Comparison of ENCODE assay signal across 18 mouse cellular contexts in the genomic region with DNA sequence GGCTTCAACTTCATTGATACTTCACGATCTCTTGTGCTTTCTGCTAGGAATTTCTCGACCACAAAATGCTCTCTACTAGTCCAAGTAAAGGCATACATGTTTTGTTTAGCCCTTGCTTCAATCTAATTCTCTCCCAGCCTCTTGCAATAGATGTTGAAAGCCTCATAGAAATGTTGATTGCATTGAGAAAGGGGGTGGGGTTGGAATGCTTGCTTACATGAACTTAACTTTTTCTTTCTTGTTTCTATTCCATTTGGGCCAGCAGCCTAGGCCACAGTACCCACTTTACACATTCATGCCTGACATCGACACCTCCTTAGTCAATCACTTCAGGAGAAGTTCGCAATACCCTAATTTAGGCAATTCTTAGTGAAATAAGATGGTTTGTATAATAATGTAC.
DNase-seq lines count a peak whose midpoint lies in the region; ATAC-seq lines count a peak whose summit lies in the region.
"Had no signal": no experiment of that assay in that cellular context is flagged by ENCODE, and none has a peak within 500 bp of the region (broad histone marks: within the 10 kb centered on the region; RNA-seq: fewer than 3 reads in every experiment).

No protein-coding gene starts in this region.

- no peak overlapping the region for H3K4me2 ChIP-seq in midbrain, embryonic 11.5 days
- H3K4me2 ChIP-seq in midbrain, embryonic 15.5 days: no peak overlapping the region
- H3K4me2 ChIP-seq: embryonic facial prominence, embryonic 12.5 days; forebrain, embryonic 13.5 days; forebrain, embryonic 15.5 days had no signal

- 86% methylated on average over 4 of the region's 4 CpGs for WGBS in midbrain, embryonic 11.5 days
- 91% methylated on average over 4 of the region's 4 CpGs for WGBS in midbrain, embryonic 15.5 days

- peak; percentile 44 for DNase-seq in midbrain, embryonic 11.5 days (ENCODE audit: low spot score, missing footprints)
- peak; percentile 82 for DNase-seq in R1 (ENCODE audit: low read depth, low spot score)
- DNase-seq in gastrocnemius, postnatal 36 days: no peak
- DNase-seq: adrenal gland, adult 8-10 months; adrenal gland, postnatal 14 days; adrenal gland, postnatal 36 days; cerebellum, adult 11-12 months; cerebellum, adult 2 months; cerebellum, adult 9-10 months; cerebellum, postnatal 10 days; cerebellum, postnatal 25 days; forebrain, postnatal 0 days had no signal

- no peaks in the 10 kb centered on the region for H3K4me1 ChIP-seq in midbrain, embryonic 11.5 days (ENCODE audit: control insufficient read depth, insufficient read depth, low read length)
- no peaks in the 10 kb centered on the region for H3K4me1 ChIP-seq in midbrain, embryonic 15.5 days
- H3K4me1 ChIP-seq: embryonic facial prominence, embryonic 10.5 days; embryonic facial prominence, embryonic 12.5 days; forebrain, embryonic 13.5 days; forebrain, embryonic 15.5 days had no signal

- no peaks in the 10 kb centered on the region for H3K9me3 ChIP-seq in midbrain, embryonic 11.5 days (ENCODE audit: control insufficient read depth, low read length)
- H3K9me3 ChIP-seq in midbrain, embryonic 15.5 days: no peaks in the 10 kb centered on the region
- H3K9me3 ChIP-seq: embryonic facial prominence, embryonic 10.5 days; embryonic facial prominence, embryonic 12.5 days; forebrain, embryonic 13.5 days; forebrain, embryonic 15.5 days had no signal

- H3K27me3 ChIP-seq in midbrain, embryonic 11.5 days (ENCODE audit: control insufficient read depth, insufficient read depth, low read length): no peaks in the 10 kb centered on the region
- no peaks in the 10 kb centered on the region for H3K27me3 ChIP-seq in midbrain, embryonic 15.5 days (replicated peaks)
- H3K27me3 ChIP-seq: embryonic facial prominence, embryonic 12.5 days; forebrain, embryonic 13.5 days; forebrain, embryonic 15.5 days had no signal

- no peak for ATAC-seq in midbrain, embryonic 11.5 days (ENCODE audit: low FRiP score)
- ATAC-seq in midbrain, embryonic 15.5 days (replicated peaks): no peak
- no peak for ATAC-seq in activated CD4-positive, CD25-positive, alpha-beta regulatory T cell, adult 4 months
- ATAC-seq: forebrain, embryonic 13.5 days; forebrain, embryonic 15.5 days; forebrain, postnatal 0 days had no signal

- no peak overlapping the region for H3K27ac ChIP-seq in midbrain, embryonic 11.5 days (ENCODE audit: low read depth, low read length)
- H3K27ac ChIP-seq in midbrain, embryonic 15.5 days: no peak overlapping the region
- H3K27ac ChIP-seq: embryonic facial prominence, embryonic 10.5 days; embryonic facial prominence, embryonic 12.5 days; forebrain, embryonic 13.5 days; forebrain, embryonic 15.5 days had no signal

- no peaks in the 10 kb centered on the region for H3K36me3 ChIP-seq in midbrain, embryonic 11.5 days (ENCODE audit: control insufficient read depth, insufficient read depth, low read length)
- no peaks in the 10 kb centered on the region for H3K36me3 ChIP-seq in midbrain, embryonic 15.5 days (replicated peaks)
- H3K36me3 ChIP-seq: embryonic facial prominence, embryonic 10.5 days; embryonic facial prominence, embryonic 12.5 days; forebrain, embryonic 15.5 days had no signal

- intact Hi-C loops in gastrocnemius, postnatal 36 days (cut with DNase I): no loop called here

- H3K4me3 ChIP-seq in midbrain, embryonic 11.5 days (ENCODE audit: low read depth, low read length): no peak overlapping the region
- H3K4me3 ChIP-seq in midbrain, embryonic 15.5 days: no peak overlapping the region
- H3K4me3 ChIP-seq: embryonic facial prominence, embryonic 10.5 days; embryonic facial prominence, embryonic 12.5 days; forebrain, embryonic 13.5 days; forebrain, embryonic 15.5 days had no signal

- H3K9ac ChIP-seq in midbrain, embryonic 11.5 days (ENCODE audit: low read length): no peak overlapping the region
- no peak overlapping the region for H3K9ac ChIP-seq in midbrain, embryonic 15.5 days
- H3K9ac ChIP-seq: embryonic facial prominence, embryonic 12.5 days; forebrain, embryonic 13.5 days; forebrain, embryonic 15.5 days; forebrain, postnatal 0 days had no signal

Comparison
In these comparisons a context has a peak if more than half of its experiments do, and no peak if none do; other contexts are left out.
1. DNase-seq: peak in midbrain, embryonic 11.5 days (single experiment) and R1 (single experiment); none in gastrocnemius, postnatal 36 days (0 of 2).